Mouse (Mus musculus) testis, adult 2 months (tissue): ENCODE measurements around the gene Dek.

Source experiments
- CTCF ChIP-seq: fragments of 200-500 bp; IDR thresholded peaks from 2 replicates; pipeline ENCODE4 v1.5.1; 2012; ENCODE audit warnings: low read depth, mild to moderate bottlenecking, inconsistent platforms, low read length, moderate library complexity; ENCODE audit not compliant: control insufficient read depth, insufficient read depth, insufficient replicate concordance
- POLR2A ChIP-seq: fragments of 200-500 bp; IDR thresholded peaks from 2 replicates; pipeline ENCODE4 v1.6.1; 2012; ENCODE audit warnings: low read depth, mild to moderate bottlenecking, inconsistent platforms, low read length, moderate library complexity; ENCODE audit not compliant: control insufficient read depth

DNA sequence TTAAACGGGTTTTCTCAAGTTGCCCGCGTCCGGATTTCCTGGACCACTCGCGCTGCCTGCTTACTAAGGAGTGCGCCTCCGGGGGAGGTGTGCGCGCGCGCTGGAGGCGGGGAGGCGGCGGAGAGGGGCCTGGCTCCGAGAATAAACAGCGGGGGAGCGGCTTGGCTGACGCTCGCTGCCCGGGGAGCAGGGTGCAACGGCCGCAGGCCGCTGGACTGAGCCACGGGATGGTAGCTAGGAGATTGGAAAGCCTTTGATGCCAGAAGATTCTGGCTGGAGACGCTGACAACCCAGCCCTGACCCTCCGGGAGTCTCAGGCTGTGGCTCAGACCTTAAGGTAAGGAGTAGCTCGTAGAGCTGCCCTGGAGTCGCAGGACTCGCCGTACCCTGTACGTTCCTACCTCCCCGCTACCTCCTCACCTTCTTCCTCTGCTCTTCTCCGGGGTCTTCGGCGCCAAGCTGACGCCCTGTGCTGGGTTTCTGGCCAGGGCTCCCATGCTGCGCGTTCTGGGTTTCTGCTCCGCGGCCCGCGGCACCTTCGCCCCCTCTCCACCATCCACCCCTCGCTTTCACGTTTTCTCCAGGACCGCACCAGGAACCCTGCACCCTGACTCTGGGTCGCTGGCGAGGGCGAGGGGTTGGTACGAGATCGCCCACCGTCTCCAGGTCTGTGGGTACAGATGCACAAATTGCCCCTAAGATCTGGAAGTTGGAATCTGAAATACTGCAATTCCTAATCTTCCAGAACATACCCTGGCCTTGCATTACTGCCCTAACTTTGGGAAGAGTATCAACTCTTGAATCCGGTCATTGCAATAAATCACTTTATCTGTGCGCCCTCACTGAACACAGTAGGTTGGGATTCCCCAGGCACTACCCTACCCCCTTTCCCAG, 16.8 kb upstream of the Dek start, which contains the start of gene Rnf144b:
- TF ChIP-seq CTCF (no peak), POLR2A (no peak)
